Mouse (Mus musculus): ENCODE results near the gene Hephl1. TPM values are rescaled to one million over a fixed set of nuclear protein-coding genes. Genes with fewer than 3 reads are reported as not detected.

Gene Hephl1
- polyA plus RNA-seq, 1 experiment from 2014 or later, result not detected

GRCm38 (mm10) chr9:15030771-15031170 lies 81.1 kb downstream of the Hephl1 start:
- WGBS, result 82% methylated on average over 8 of the region's 8 CpGs
- ATAC-seq (replicated peaks), result no peak

GRCm38 (mm10) chr9:15029025-15029727 lies 82.7 kb downstream of the Hephl1 start:
- Histone ChIP-seq H3K27me3 (replicated peaks) (no peaks in the 10 kb centered on the region), H3K9ac (no peak overlapping the region), H3K4me1 (no peaks in the 10 kb centered on the region; the same call in 1 of the 2 replicates), H3K27ac (no peak overlapping the region), H3K9me3 (no peaks in the 10 kb centered on the region), H3K36me3 (replicated peaks) (no peaks in the 10 kb centered on the region), H3K4me3 (no peak overlapping the region), H3K4me2 (no peak overlapping the region)
- WGBS, result 60% methylated on average over 5 of the region's 5 CpGs
- ATAC-seq (replicated peaks), result peak; percentile 52

More at GRCm38 (mm10) chr9:15030771-15031170, 81.1 kb downstream of the Hephl1 start:
- Histone ChIP-seq H3K9ac (no peak overlapping the region), H3K27me3 (replicated peaks) (no peaks in the 10 kb centered on the region), H3K36me3 (replicated peaks) (no peaks in the 10 kb centered on the region), H3K4me3 (no peak overlapping the region), H3K4me1 (no peaks in the 10 kb centered on the region; the same call in 1 of the 2 replicates), H3K4me2 (no peak overlapping the region), H3K9me3 (no peaks in the 10 kb centered on the region), H3K27ac (no peak overlapping the region)

GRCm38 (mm10) chr9:15027725-15028124 lies 84.2 kb downstream of the Hephl1 start:
- Histone ChIP-seq H3K36me3 (replicated peaks) (no peaks in the 10 kb centered on the region), H3K4me2 (no peak overlapping the region), H3K9me3 (no peaks in the 10 kb centered on the region), H3K4me3 (no peak overlapping the region), H3K27ac (no peak overlapping the region), H3K4me1 (no peaks in the 10 kb centered on the region; the same call in 1 of the 2 replicates), H3K27me3 (replicated peaks) (no peaks in the 10 kb centered on the region), H3K9ac (no peak overlapping the region)
- no peak for ATAC-seq (replicated peaks)
- 77% methylated on average over 3 of the region's 3 CpGs for WGBS

- no peaks in the 10 kb centered on the region for H3K9me3 ChIP-seq
- ATAC-seq (replicated peaks), result no peak
- no peak overlapping the region for H3K27ac ChIP-seq
- peaks cover 12% of the 10 kb centered on the region; the same call in 1 of the 2 replicates for H3K36me3 ChIP-seq (replicated peaks)
- no peaks in the 10 kb centered on the region for H3K4me1 ChIP-seq
- H3K4me2 ChIP-seq, result no peak overlapping the region
- H3K4me3 ChIP-seq, result no peak overlapping the region
- H3K27me3 ChIP-seq (replicated peaks), result no peaks in the 10 kb centered on the region
- no peak overlapping the region for H3K9ac ChIP-seq
- WGBS, result 92% methylated on average over 1 of the region's 1 CpGs
These were observed 88.9 kb downstream of the Hephl1 start for GRCm38 (mm10) chr9:15023049-15023448.

- 72% methylated on average over 9 of the region's 9 CpGs for WGBS
- Histone ChIP-seq H3K9me3 (no peaks in the 10 kb centered on the region), H3K27ac (no peak overlapping the region), H3K27me3 (replicated peaks) (no peaks in the 10 kb centered on the region), H3K4me1 (no peaks in the 10 kb centered on the region), H3K4me2 (no peak overlapping the region), H3K36me3 (replicated peaks) (peaks cover 12% of the 10 kb centered on the region; the same call in 1 of the 2 replicates), H3K4me3 (no peak overlapping the region), H3K9ac (no peak overlapping the region)
- ATAC-seq (replicated peaks), result no peak
These were observed 90.8 kb downstream of the Hephl1 start for GRCm38 (mm10) chr9:15021156-15021555.

GRCm38 (mm10) chr9:15020561-15021080 lies 91.3 kb downstream of the Hephl1 start:
- Histone ChIP-seq H3K4me1 (no peaks in the 10 kb centered on the region), H3K9me3 (no peaks in the 10 kb centered on the region), H3K27ac (no peak overlapping the region), H3K4me3 (no peak overlapping the region), H3K9ac (no peak overlapping the region), H3K36me3 (replicated peaks) (peaks cover 12% of the 10 kb centered on the region; the same call in 1 of the 2 replicates), H3K4me2 (no peak overlapping the region), H3K27me3 (replicated peaks) (no peaks in the 10 kb centered on the region)
- ATAC-seq (replicated peaks), result no peak
- 97% methylated on average over 5 of the region's 5 CpGs for whole genome bisulfite sequencing

- H3K9me3 ChIP-seq, result no peaks in the 10 kb centered on the region
- H3K9ac ChIP-seq, result no peak overlapping the region
- no peak for ATAC-seq (replicated peaks)
- H3K27me3 ChIP-seq (replicated peaks), result no peaks in the 10 kb centered on the region
- H3K27ac ChIP-seq, result no peak overlapping the region
- H3K4me1 ChIP-seq, result no peaks in the 10 kb centered on the region
- 76% methylated on average over 5 of the region's 5 CpGs for WGBS
- H3K36me3 ChIP-seq (replicated peaks), result peaks cover 12% of the 10 kb centered on the region; the same call in 1 of the 2 replicates
- no peak overlapping the region for H3K4me2 ChIP-seq
- no peak overlapping the region for H3K4me3 ChIP-seq
These were observed 93.2 kb downstream of the Hephl1 start for GRCm38 (mm10) chr9:15018756-15019131.

- H3K4me2 ChIP-seq, result no peak overlapping the region
- H3K4me1 ChIP-seq, result no peaks in the 10 kb centered on the region
- no peak overlapping the region for H3K27ac ChIP-seq
- no peak for ATAC-seq (replicated peaks)
- WGBS, result 93% methylated on average over 18 of the region's 18 CpGs
- H3K9me3 ChIP-seq, result no peaks in the 10 kb centered on the region
- H3K27me3 ChIP-seq (replicated peaks), result no peaks in the 10 kb centered on the region
- no peak overlapping the region for H3K9ac ChIP-seq
- H3K4me3 ChIP-seq, result no peak overlapping the region
- H3K36me3 ChIP-seq (replicated peaks), result peaks cover 12% of the 10 kb centered on the region; the same call in 1 of the 2 replicates
These were observed 93.8 kb downstream of the Hephl1 start for GRCm38 (mm10) chr9:15017791-15018755.

GRCm38 (mm10) chr9:15015223-15015956 lies 96.5 kb downstream of the Hephl1 start:
- Histone ChIP-seq H3K4me3 (no peak overlapping the region), H3K9me3 (no peaks in the 10 kb centered on the region), H3K27me3 (replicated peaks) (no peaks in the 10 kb centered on the region), H3K4me2 (no peak overlapping the region), H3K27ac (no peak overlapping the region), H3K9ac (no peak overlapping the region), H3K36me3 (replicated peaks) (peaks cover 5% of the 10 kb centered on the region; the same call in 1 of the 2 replicates), H3K4me1 (no peaks in the 10 kb centered on the region)
- ATAC-seq (replicated peaks), result peak; percentile 70
- 56% methylated on average over 7 of the region's 7 CpGs for WGBS

- no peaks in the 10 kb centered on the region for H3K27me3 ChIP-seq (replicated peaks)
- H3K4me1 ChIP-seq, result peaks cover 7% of the 10 kb centered on the region; the same call in 1 of the 2 replicates
- H3K36me3 ChIP-seq (replicated peaks), result peaks cover 24% of the 10 kb centered on the region
- WGBS, result 82% methylated on average over 14 of the region's 14 CpGs
- H3K4me2 ChIP-seq, result no peak overlapping the region
- no peak overlapping the region for H3K4me3 ChIP-seq
- no peaks in the 10 kb centered on the region for H3K9me3 ChIP-seq
- H3K9ac ChIP-seq, result no peak overlapping the region
- H3K27ac ChIP-seq, result no peak overlapping the region
- ATAC-seq (replicated peaks), result no peak
These were observed 104.3 kb downstream of the Hephl1 start for GRCm38 (mm10) chr9:15007566-15007965.

GRCm38 (mm10) chr9:15004298-15004685 lies 107.6 kb downstream of the Hephl1 start:
- 83% methylated on average over 9 of the region's 9 CpGs for WGBS
- H3K4me2 ChIP-seq, result no peak overlapping the region
- H3K9me3 ChIP-seq, result no peaks in the 10 kb centered on the region
- no peaks in the 10 kb centered on the region for H3K27me3 ChIP-seq (replicated peaks)
- no peak for ATAC-seq (replicated peaks)
- H3K27ac ChIP-seq, result no peak overlapping the region
- H3K4me1 ChIP-seq, result peaks cover 7% of the 10 kb centered on the region
- H3K9ac ChIP-seq, result no peak overlapping the region
- H3K36me3 ChIP-seq (replicated peaks), result peaks cover 30% of the 10 kb centered on the region
- H3K4me3 ChIP-seq, result no peak overlapping the region
